Mouse (Mus musculus): Measurements from ENCODE around the gene Akr1b3.

Akr1b3 gene

GRCm38 (mm10) chr6:34322121-34322520 is 4.8 kb upstream of the Akr1b3 start:
- no peak for DNase-seq

- no peak for DNase-seq
Observed at GRCm38 (mm10) chr6:34318636-34319035, 1.4 kb upstream of the Akr1b3 start.

GRCm38 (mm10) chr6:34318172-34318571 is 894 bp upstream of the Akr1b3 start:
- peak; percentile 82 to 84 for DNase-seq

GRCm38 (mm10) chr6:34313921-34314320 is 3.4 kb downstream of the Akr1b3 start:
- DNase-seq = peak; percentile 33 to 56

GRCm38 (mm10) chr6:34313386-34313785 is 3.9 kb downstream of the Akr1b3 start:
- DNase-seq = no peak

DNA sequence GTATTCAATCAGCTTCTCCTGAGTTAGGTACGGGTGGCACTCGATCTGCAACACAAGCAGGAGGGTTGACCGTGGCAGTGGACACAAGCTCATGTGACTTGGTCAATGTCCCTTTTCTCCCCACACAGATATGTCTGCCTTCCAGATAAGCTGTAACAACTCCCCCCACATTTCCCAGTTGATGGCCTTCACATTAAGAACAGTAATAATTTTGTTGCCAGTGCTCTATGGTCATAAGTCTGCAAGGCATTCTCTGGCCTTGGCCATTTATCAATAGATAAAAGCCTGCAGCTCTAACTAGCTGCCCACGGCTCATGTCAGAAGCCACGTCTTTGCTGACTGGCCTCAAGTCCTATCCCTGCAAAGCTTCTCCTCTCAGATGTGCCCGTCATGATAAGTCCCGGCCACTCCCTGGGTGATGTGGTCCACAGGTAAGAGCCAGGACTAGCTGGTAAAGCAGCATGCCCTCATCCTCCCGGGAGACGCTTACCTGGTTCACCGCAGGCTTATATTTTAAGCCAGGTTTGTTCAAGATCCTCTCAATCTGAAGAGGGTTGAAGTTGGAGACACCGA is 7.2 kb downstream of the Akr1b3 start:
- DNase-seq = no peak

DNA sequence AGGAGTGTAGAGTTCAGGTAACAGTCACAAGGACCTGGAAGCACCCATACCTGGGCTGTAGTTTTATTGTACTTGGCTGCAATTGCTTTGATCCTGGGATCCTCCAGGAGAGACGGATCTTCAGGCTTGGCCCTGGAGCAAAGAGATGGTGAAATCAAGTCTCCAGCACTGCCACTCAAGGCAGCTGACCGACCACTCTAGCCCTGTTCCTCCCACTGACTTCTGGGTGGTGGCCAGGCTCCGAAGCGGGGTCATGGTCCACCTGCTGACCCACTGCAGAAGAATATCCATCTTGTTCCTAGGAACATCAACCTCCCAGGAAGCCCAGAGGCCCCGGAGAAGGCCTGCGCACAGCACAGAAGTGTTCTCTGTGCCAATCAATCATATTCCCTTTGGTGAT is 7.8 kb downstream of the Akr1b3 start:
- DNase-seq = no peak

- DNase-seq = no peak
Observed at GRCm38 (mm10) chr6:34306797-34307196, 10.5 kb downstream of the Akr1b3 start.

DNA sequence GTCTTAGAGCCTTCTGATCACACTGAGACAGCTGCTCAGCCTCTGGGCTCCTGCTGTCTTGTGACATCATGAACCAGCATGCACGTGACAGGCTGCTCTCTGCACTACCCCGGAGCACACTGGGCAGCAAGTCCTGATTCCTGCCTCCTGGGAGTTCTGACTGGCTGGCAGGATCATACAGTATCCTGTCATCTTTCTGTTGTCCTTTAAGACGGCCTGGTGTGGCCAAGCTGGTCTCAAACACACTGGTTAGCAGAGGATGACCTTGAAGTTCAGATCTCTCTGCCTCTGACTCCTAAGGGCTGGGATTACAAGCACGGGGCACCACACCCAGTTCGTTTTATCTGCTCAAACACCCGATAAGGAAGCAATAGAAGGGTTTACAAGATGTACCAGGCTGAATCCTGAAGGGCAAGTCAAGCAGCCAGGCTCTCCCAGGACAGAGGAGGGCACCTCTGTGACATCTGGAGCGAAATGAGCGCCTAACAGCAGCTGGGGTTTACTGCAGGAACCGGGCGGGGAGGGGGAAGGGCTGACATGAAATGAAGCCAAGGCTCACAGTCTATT is 12.5 kb downstream of the Akr1b3 start:
- DNase-seq = peak; percentile 24 to 29

GRCm38 (mm10) chr6:34297055-34297454 is 20.2 kb downstream of the Akr1b3 start:
- no peak for DNase-seq

DNA sequence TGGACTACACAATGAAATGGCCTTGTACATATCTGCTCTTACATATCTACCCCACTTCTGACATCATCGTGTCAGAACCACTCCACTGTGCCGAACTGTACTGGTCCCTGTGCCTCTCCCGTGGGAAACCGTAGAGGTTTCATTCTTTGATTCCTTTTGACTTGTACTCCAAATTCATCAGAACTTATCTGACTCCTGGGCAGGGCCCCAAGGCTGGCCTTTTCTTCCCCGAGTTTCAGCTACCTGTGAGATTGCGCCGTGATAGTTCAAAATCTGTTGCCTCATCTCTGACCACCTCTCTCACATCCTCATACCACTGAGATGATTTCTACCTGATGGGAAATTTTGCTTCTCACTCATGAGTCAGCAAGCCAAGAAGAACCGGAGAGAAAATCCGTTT is 21.8 kb downstream of the Akr1b3 start:
- DNase-seq = no peak

DNA sequence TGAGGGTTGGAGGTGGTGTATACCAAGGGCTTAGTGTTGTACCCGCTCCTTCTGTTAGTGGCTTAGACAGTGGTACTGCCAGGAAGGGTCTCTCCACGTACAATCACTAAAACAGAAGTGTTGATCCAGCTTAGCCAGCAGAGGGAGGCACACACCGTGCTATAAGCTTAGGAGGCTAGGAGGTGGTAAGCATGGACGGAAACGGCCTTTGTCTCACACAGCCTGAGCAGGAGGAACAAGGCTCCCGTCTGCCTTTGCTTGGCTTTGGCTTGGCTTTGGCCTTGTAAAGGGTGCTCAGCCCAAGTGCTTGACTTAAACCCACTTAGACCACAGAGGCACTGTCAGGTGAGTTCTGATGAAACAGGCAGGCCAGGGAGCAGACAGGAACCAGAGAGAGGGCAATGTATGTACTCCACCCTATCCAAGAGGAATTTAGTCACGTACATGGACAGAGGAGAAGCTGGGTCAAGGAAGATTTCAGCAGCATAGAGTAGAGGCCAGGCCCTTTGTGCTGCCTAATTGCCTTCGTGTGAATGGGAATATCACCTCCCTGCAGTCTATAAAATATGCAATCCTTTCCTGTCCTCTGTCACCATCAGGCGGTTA is 24.3 kb downstream of the Akr1b3 start:
- peak; percentile 89 to 91 for DNase-seq

GRCm38 (mm10) chr6:34292196-34292881 is 24.9 kb downstream of the Akr1b3 start:
- no peak for DNase-seq

DNA sequence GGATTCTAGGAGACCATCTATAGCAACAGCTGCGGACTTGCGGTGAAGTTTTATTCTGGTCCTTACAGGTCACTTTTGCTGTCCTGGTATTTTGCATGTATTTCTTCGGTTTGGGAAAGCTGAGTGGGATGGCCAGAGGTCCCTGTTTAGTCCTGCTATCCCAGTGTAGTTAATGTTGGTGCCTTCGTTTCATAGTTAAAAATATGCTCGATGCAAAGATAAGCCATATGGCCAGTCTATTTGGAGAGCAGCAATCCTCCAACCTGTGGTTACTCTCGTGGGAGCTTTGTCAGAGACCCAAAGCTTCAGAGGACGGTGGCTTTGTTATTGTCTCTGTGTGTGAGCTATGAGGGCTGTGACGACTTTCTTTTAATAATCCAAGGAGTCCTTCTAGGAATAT is 26.6 kb downstream of the Akr1b3 start:
- DNase-seq = no peak

GRCm38 (mm10) chr6:34290091-34290490 is 27.2 kb downstream of the Akr1b3 start:
- DNase-seq = no peak

- peak; percentile 88 to 92 for DNase-seq
Observed at GRCm38 (mm10) chr6:34288098-34288497, 29.2 kb downstream of the Akr1b3 start.

DNA sequence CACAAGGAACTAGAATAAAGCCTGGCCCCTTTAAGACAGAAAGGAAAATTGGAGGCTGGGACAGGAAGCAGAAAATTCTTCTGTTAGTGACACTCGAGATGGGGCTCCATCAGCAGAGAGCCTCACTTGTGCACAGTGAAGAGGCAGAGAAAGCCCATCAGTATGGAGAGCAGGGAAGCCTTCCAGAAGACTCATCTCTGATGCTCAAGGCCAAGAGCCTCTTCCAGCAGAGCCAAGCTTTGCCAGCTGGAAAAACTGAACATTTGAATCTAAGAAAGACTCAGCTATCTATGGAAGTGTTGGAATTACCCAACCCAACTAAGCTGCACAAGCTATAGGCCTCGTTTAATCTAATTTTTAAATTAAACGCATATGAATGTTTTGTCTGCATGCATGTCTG is 30.4 kb downstream of the Akr1b3 start:
- no peak for DNase-seq

GRCm38 (mm10) chr6:34278385-34278784 is 38.9 kb downstream of the Akr1b3 start:
- no peak for DNase-seq

- peak; percentile 74 to 83 for DNase-seq
Observed at GRCm38 (mm10) chr6:34277665-34278064, 39.6 kb downstream of the Akr1b3 start.

DNA sequence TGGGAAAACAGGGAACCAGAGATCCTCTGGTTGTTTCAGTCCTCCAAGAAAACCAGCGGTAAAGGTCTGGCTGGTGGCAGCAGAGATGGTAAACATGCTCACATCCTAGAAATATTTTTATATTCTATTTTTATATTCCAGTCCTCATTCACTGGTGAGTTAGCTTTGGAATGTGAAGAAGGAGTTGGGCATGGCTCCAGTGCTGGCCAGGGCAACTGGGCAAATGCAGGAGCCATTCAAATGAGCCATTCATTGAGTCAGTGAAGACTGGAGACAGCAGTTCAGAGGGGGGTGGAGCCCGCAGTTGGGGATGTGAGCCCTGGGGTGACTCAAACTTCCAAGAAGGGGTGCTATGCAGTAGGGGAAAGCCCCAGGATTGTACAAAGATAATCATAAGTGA is 42.9 kb downstream of the Akr1b3 start:
- peak; percentile 43 to 60 for DNase-seq

GRCm38 (mm10) chr6:34273073-34273472 is 44.2 kb downstream of the Akr1b3 start:
- no peak for DNase-seq

DNA sequence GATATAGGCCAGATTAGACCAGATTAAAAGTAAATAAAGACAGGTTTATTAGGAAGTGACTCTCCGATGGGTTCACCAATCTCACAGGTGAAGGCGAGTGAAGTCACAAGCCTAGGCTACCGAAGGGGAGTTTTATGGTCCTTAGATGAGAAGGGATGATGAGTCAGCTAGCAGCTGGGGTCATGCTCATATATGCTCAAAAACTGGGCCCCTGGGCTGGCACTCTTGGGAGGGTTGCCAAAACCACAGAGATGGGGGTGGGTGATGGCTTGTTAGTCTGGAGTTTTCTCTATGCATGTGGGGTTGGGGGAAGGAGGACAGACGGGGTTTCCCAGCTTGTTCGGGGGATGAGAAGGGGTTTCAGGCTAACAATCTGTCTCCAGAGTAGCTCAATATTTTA is 44.8 kb downstream of the Akr1b3 start:
- no peak for DNase-seq

DNA sequence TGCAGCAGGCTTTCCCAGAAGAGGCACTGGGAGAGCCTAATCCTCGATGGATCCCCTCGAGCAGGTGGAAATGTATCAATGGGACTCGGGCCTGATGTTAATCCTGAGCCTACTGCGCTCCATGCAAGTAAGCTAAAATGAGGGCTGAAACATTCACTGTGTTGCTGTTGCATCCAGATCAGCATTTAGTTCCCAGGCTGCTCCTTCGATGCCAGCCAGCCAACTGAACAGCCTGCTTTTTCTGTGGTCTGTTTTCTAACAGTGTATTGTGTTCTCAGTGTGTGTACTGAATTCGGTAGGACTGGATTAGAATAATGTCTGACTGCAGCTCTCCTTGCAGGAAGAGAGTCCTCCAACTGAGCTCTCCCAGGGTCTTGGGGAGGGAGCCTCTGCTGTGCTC is 46.6 kb downstream of the Akr1b3 start:
- no peak for DNase-seq

- DNase-seq = no peak
Observed at GRCm38 (mm10) chr6:34258546-34258945, 58.7 kb downstream of the Akr1b3 start.

All from cerebellum, postnatal 10 days (tissue).